Mouse (Mus musculus) left cerebral cortex, postnatal 14 days (tissue): Measurements from ENCODE around the gene Tmem30a. TPM values are rescaled to one million over a fixed set of nuclear protein-coding genes. Genes with fewer than 3 reads are reported as not detected.

ENCODE experiments used
- DNase-seq, 2 experiments: peaks; one replicate each; pipeline ENCODE4 v3.0.0; 2021 to 2022; ENCODE audit warnings: low spot score in 2 of 2, mixed read lengths in 1 of 2
- intact Hi-C: fragments of 180-260 bp; cut with DNase I; formaldehyde crosslinking; loops from one replicate; pipeline ENCODE4 v1.15.1; 2025
- total RNA-seq, 2 experiments: library from RNA; stranded (reverse); gene quantifications; 2 replicates each; pipeline ENCODE4 v1.2.3; 2021

The Tmem30a gene
- total RNA-seq, 2 experiments from 2014 or later, result 234 to 235 TPM

GRCm38 (mm10) chr9:79805426-79805825 is 12.1 kb upstream of the Tmem30a start:
- no peak for DNase-seq
- intact Hi-C loops, result no loop called here

- intact Hi-C loops, result no loop called here
- DNase-seq, result no peak
These were observed 3.3 kb upstream of the Tmem30a start for GRCm38 (mm10) chr9:79796461-79797135.

- intact Hi-C loops, result no loop called here
- no peak for DNase-seq
These were observed 1.8 kb upstream of the Tmem30a start for GRCm38 (mm10) chr9:79795076-79795475.

GRCm38 (mm10) chr9:79785794-79786085 is 7.6 kb downstream of the Tmem30a start:
- intact Hi-C loops, result no loop called here
- DNase-seq, result peak; percentile 38 to 82

- intact Hi-C loops, result no loop called here
These were observed 8.1 kb downstream of the Tmem30a start for GRCm38 (mm10) chr9:79784934-79785793.

GRCm38 (mm10) chr9:79784439-79784838 is 8.9 kb downstream of the Tmem30a start:
- intact Hi-C loops, result no loop called here

More at GRCm38 (mm10) chr9:79784934-79785793, 8.1 kb downstream of the Tmem30a start:
- no peak for DNase-seq

GRCm38 (mm10) chr9:79779354-79779753 is 14.0 kb downstream of the Tmem30a start:
- intact Hi-C loops, result no loop called here
- peak in 1 of 2 experiments; percentile 20 for DNase-seq

More at GRCm38 (mm10) chr9:79784439-79784838, 8.9 kb downstream of the Tmem30a start:
- no peak for DNase-seq

- intact Hi-C loops, result no loop called here
- no peak for DNase-seq
These were observed 26.2 kb downstream of the Tmem30a start for GRCm38 (mm10) chr9:79766991-79767545.

GRCm38 (mm10) chr9:79765329-79765728 is 28.0 kb downstream of the Tmem30a start:
- intact Hi-C loops, result no loop called here
- DNase-seq, result no peak

- intact Hi-C loops, result no loop called here
- DNase-seq, result no peak
These were observed 30.8 kb downstream of the Tmem30a start for GRCm38 (mm10) chr9:79762519-79762918.

- peak; percentile 8 to 9 for DNase-seq
- intact Hi-C loops, result no loop called here
These were observed 33.2 kb downstream of the Tmem30a start for GRCm38 (mm10) chr9:79760076-79760475.

GRCm38 (mm10) chr9:79759385-79760005 is 33.8 kb downstream of the Tmem30a start, which contains the start of gene Cox7a2:
Gene Cox7a2, minus strand, starts transcription at chr9:79759878.
- DNase-seq, result peak; percentile 94 to 96
- intact Hi-C loops, result no loop called here

- no peak for DNase-seq
- intact Hi-C loops, result no loop called here
These were observed 38.0 kb downstream of the Tmem30a start for GRCm38 (mm10) chr9:79755311-79755710.

- DNase-seq, result no peak
- intact Hi-C loops, result no loop called here
These were observed 41.5 kb downstream of the Tmem30a start for GRCm38 (mm10) chr9:79751846-79752245.

GRCm38 (mm10) chr9:79750709-79751108 is 42.6 kb downstream of the Tmem30a start:
- intact Hi-C loops, result no loop called here

GRCm38 (mm10) chr9:79745036-79745435 is 48.3 kb downstream of the Tmem30a start:
- no peak for DNase-seq
- intact Hi-C loops, result no loop called here

More at GRCm38 (mm10) chr9:79750709-79751108, 42.6 kb downstream of the Tmem30a start:
- no peak for DNase-seq

GRCm38 (mm10) chr9:79735608-79736007 is 57.7 kb downstream of the Tmem30a start:
- no peak for DNase-seq
- intact Hi-C loops, result no loop called here

- no peak for DNase-seq
- intact Hi-C loops, result loop anchor here (5.0 kb wide), 1 partner anchor 1138 kb away; no protein-coding TSS in a partner anchor
These were observed 63.0 kb downstream of the Tmem30a start for GRCm38 (mm10) chr9:79730301-79730700.

GRCm38 (mm10) chr9:79723090-79723489 is 70.2 kb downstream of the Tmem30a start:
- DNase-seq, result peak; percentile 64 to 66
- intact Hi-C loops, result loop anchor here (5.0 kb wide), 2 partner anchors 1021 to 1126 kb away; no protein-coding TSS in a partner anchor

GRCm38 (mm10) chr9:79721056-79721455 is 72.3 kb downstream of the Tmem30a start:
- intact Hi-C loops, result loop anchor here (2.0 to 5.0 kb wide), 3 partner anchors 946 to 1124 kb away; no protein-coding TSS in a partner anchor
- peak; percentile 43 to 75 for DNase-seq
